Comparison of ENCODE assay signal across 17 mouse cellular contexts in the genomic region with DNA sequence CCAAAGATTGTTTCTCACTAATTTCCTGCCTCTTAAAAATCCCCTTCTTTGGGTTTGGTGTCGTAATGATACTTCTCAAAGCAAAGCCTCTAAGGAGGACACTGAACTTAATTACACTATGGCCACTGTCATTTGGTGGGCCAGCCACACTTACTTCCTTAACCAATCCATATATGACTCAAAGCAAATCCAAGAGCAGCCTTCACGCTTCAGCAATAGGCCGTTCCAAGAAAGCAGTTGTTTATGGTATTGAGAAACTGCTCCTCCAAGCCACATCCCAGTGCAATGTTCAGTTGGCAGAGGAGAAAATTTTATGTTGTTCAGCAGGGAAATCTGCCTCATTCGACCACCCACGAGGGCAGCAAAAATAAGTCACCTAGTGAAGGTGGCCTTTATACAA. TPM values are rescaled to one million over a fixed set of nuclear protein-coding genes. Genes with fewer than 3 reads are reported as not detected.
"Had no signal": no experiment of that assay in that cellular context is flagged by ENCODE, and none has a peak within 500 bp of the region (broad histone marks: within the 10 kb centered on the region; RNA-seq: fewer than 3 reads in every experiment).

No protein-coding gene starts in this region.

- DNase-seq: liver, embryonic 13.5 days; liver, postnatal 0 days; lung, postnatal 10 days; right cerebral cortex, postnatal 14 days; thymus, adult 2 months; thymus, postnatal 25 days; thymus, postnatal 4 days had no signal

- H3K36me3 ChIP-seq: liver, embryonic 13.5 days; liver, embryonic 15.5 days; midbrain, embryonic 13.5 days; midbrain, embryonic 15.5 days; neural tube, embryonic 12.5 days; stomach, embryonic 15.5 days had no signal

- H3K9ac ChIP-seq: liver, embryonic 13.5 days; liver, embryonic 15.5 days; liver, postnatal 0 days; midbrain, embryonic 13.5 days; midbrain, embryonic 15.5 days; neural tube, embryonic 12.5 days; stomach, embryonic 15.5 days had no signal

- H3K4me2 ChIP-seq: liver, embryonic 11.5 days; liver, embryonic 13.5 days; liver, embryonic 15.5 days; midbrain, embryonic 11.5 days; midbrain, embryonic 13.5 days; midbrain, embryonic 15.5 days; neural tube, embryonic 12.5 days; stomach, embryonic 15.5 days had no signal

- H3K9me3 ChIP-seq: liver, embryonic 13.5 days; liver, embryonic 15.5 days; megakaryocyte, embryonic 14.5 days; midbrain, embryonic 13.5 days; midbrain, embryonic 15.5 days; neural tube, embryonic 12.5 days; stomach, embryonic 15.5 days had no signal

- ATAC-seq: liver, postnatal 0 days; midbrain, embryonic 13.5 days; midbrain, embryonic 15.5 days had no signal

- H3K27me3 ChIP-seq: liver, embryonic 13.5 days; liver, embryonic 15.5 days; megakaryocyte, embryonic 14.5 days; midbrain, embryonic 13.5 days; midbrain, embryonic 15.5 days; neural tube, embryonic 12.5 days; stomach, embryonic 15.5 days had no signal

- H3K4me3 ChIP-seq: liver, embryonic 13.5 days; liver, embryonic 15.5 days; megakaryocyte, embryonic 14.5 days; midbrain, embryonic 13.5 days; midbrain, embryonic 15.5 days; neural tube, embryonic 12.5 days; stomach, embryonic 15.5 days had no signal

- H3K4me1 ChIP-seq: liver, embryonic 13.5 days; liver, embryonic 15.5 days; megakaryocyte, embryonic 14.5 days; midbrain, embryonic 13.5 days; midbrain, embryonic 15.5 days; neural tube, embryonic 12.5 days; stomach, embryonic 15.5 days had no signal

- H3K27ac ChIP-seq: liver, embryonic 13.5 days; liver, embryonic 15.5 days; macrophage; midbrain, embryonic 13.5 days; midbrain, embryonic 15.5 days; neural tube, embryonic 12.5 days; stomach, embryonic 15.5 days; stomach, postnatal 0 days had no signal

RNA-seq across cellular contexts. Expression of gene Hhip, which starts 37.3 kb away (rescaled TPM):
- polyA plus RNA-seq: macrophage had no signal
